Mouse (Mus musculus): ENCODE measurements around the gene Ldhd. TPM values are rescaled to one million over a fixed set of nuclear protein-coding genes. Genes with fewer than 3 reads are reported as not detected.
A peak's percentile ranks its signal among the peaks of the same experiment; 100 is the strongest.

Ldhd gene
- polyA plus RNA-seq, 1 experiment from 2014 or later: 0.44 TPM

GRCm38 (mm10) chr8:111574016-111574415 lies 56.2 kb downstream of the Ldhd start:
- no peak overlapping the region for H3K27ac ChIP-seq (replicated peaks)
- H3K4me2 ChIP-seq: peak overlapping the region; percentile 61
- no peaks in the 10 kb centered on the region for H3K9me3 ChIP-seq
- H3K4me1 ChIP-seq: peaks cover 38% of the 10 kb centered on the region
- ATAC-seq (ENCODE audit: extremely low read depth, insufficient number of reproducible peaks, low FRiP score, low TSS enrichment): peak; percentile 15; the same call in 1 of the 2 replicates
- H3K36me3 ChIP-seq: peaks cover 9% of the 10 kb centered on the region
- WGBS: 52% methylated on average over 2 of the region's 2 CpGs
- no peaks in the 10 kb centered on the region for H3K27me3 ChIP-seq (replicated peaks)
- no peak overlapping the region for H3K9ac ChIP-seq
- no peak overlapping the region for H3K4me3 ChIP-seq

Other genes with a start within 250 kb of the Ldhd start
- not detected in 2 replicates for gene Fa2h, start 236.6 kb downstream of the Ldhd start, polyA plus RNA-seq (2015; fragmentation: Nextera tagmentation; extraction: Ambion mirVana)
- 3.6 and 4.3 TPM in 2 replicates for gene Wdr59, start 108.3 kb downstream of the Ldhd start, polyA plus RNA-seq (2015; fragmentation: Nextera tagmentation; extraction: Ambion mirVana)
- 19.7 and 20.1 TPM in 2 replicates for gene Znrf1, start 94.3 kb downstream of the Ldhd start, polyA plus RNA-seq (2015; fragmentation: Nextera tagmentation; extraction: Ambion mirVana)
- 12.9 and 13.8 TPM in 2 replicates for gene Zfp1, start 13.0 kb upstream of the Ldhd start, polyA plus RNA-seq (2015; fragmentation: Nextera tagmentation; extraction: Ambion mirVana)
- 1.9 TPM in 1 of 2 replicates, not detected in the other for gene Ctrb1, start 60.6 kb upstream of the Ldhd start, polyA plus RNA-seq (2015; fragmentation: Nextera tagmentation; extraction: Ambion mirVana)
- gene Bcar1, start 113.4 kb upstream of the Ldhd start, polyA plus RNA-seq (2015; fragmentation: Nextera tagmentation; extraction: Ambion mirVana): 40.2 and 43.4 TPM in 2 replicates
- gene Cfdp1, start 223.9 kb upstream of the Ldhd start, polyA plus RNA-seq (2015; fragmentation: Nextera tagmentation; extraction: Ambion mirVana): 132 and 142 TPM in 2 replicates
- gene Tmem170, start 246.4 kb upstream of the Ldhd start, polyA plus RNA-seq (2015; fragmentation: Nextera tagmentation; extraction: Ambion mirVana): 3.4 and 3.8 TPM in 2 replicates